Mouse (Mus musculus) spleen, adult 2 months (tissue): ENCODE results near the gene Cdh13.

Experiments
- CTCF ChIP-seq: fragments of 200-500 bp; IDR thresholded peaks from 2 replicates; pipeline ENCODE4 v1.5.1; 2011; ENCODE audit warnings: mild to moderate bottlenecking, inconsistent platforms; ENCODE audit not compliant: insufficient read depth, insufficient read length, insufficient replicate concordance; ENCODE audit errors: extremely low read depth
- POLR2A ChIP-seq: fragments of 200-500 bp; IDR thresholded peaks from 2 replicates; pipeline ENCODE4 v1.6.1; 2011; ENCODE audit warnings: low read depth, low read length, inconsistent platforms

GRCm38 (mm10) chr8:119263750-119264149 is 980.2 kb downstream of the Cdh13 start:
- no peak for TF ChIP-seq CTCF
- no peak for TF ChIP-seq POLR2A
